Mouse (Mus musculus) midbrain, embryonic 10.5 days (tissue): Measurements from ENCODE around the gene Rasal2. TPM values are rescaled to one million over a fixed set of nuclear protein-coding genes. Genes with fewer than 3 reads are reported as not detected.
A peak's percentile ranks its signal among the peaks of the same experiment; 100 is the strongest.
"Not testable (repeated sequence)": the region's sequence is repeated elsewhere in the genome, so short reads cannot be mapped to it uniquely, and the experiment has no call there.

Experiments
- DNase-seq: peaks from one replicate; pipeline ENCODE4 v3.0.0-alpha.2; 2017; ENCODE audit warnings: low spot score
- H3K27ac ChIP-seq: fragments of 300-500 bp; sonication (generic); replicated peaks from 2 replicates; pipeline ENCODE4 v1.5.1; 2016; ENCODE audit warnings: mild to moderate bottlenecking
- H3K27me3 ChIP-seq: fragments of 300-500 bp; sonication (generic); 2 replicates; pipeline ENCODE4 v1.6.1; 2016; ENCODE audit warnings: low read depth, mild to moderate bottlenecking; ENCODE audit not compliant: poor library complexity, severe bottlenecking
- H3K36me3 ChIP-seq: fragments of 300-500 bp; sonication (generic); 2 replicates; pipeline ENCODE4 v1.6.1; 2016; ENCODE audit warnings: mild to moderate bottlenecking, moderate library complexity
- H3K4me1 ChIP-seq: fragments of 300-500 bp; sonication (generic); 2 replicates; pipeline ENCODE4 v1.6.1; 2016
- H3K4me3 ChIP-seq: fragments of 300-500 bp; sonication (generic); 2 replicates; pipeline ENCODE4 v1.5.1; 2016; ENCODE audit warnings: mild to moderate bottlenecking, moderate library complexity
- H3K9me3 ChIP-seq: fragments of 300-500 bp; sonication (generic); replicated peaks from 2 replicates; pipeline ENCODE4 v1.6.1; 2016; ENCODE audit warnings: mild to moderate bottlenecking
- WGBS: fragments of 180-500 bp; shearing (Covaris S2); methylation state at CpG from one replicate; pipeline ENCODE4 v1.1.7; 2016; 5-methylcytosine and 5-hydroxymethylcytosine counted together
- polyA plus RNA-seq: library from polyadenylated mRNA; unstranded; fragments of >200 nt; fragmentation: Nextera tagmentation; extraction: Ambion mirVana; gene quantifications from 2 replicates; pipeline ENCODE4 v1.2.1, GENCODE M21; 2016

The Rasal2 gene
- polyA plus RNA-seq, 1 experiment from 2014 or later = 8.8 TPM

DNA sequence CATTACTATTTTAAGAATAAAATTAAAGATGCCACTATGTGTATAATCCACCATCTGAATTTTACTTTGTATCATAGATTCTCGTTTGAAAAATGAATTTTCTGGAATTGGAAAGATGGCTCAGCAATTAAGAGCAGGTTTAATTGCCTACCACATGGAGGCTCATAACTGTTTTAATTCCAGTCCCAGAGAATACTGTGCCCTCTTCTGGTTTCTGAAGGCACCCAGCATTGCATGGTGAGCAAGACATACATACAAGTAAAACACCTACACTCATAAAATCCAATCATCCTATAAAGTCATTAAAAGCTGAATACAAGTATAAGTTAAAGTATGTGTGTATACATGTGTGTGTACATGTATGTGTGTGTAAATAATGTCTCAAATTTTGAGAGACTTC, 165.6 kb downstream of the Rasal2 start:
- H3K27me3 ChIP-seq = no peaks in the 10 kb centered on the region
- H3K27ac ChIP-seq = no peak overlapping the region
- no peaks in the 10 kb centered on the region for H3K9me3 ChIP-seq
- H3K36me3 ChIP-seq = no peaks in the 10 kb centered on the region
- no peak for DNase-seq
- 76% methylated on average over 1 of the region's 1 CpGs for WGBS
- no peak overlapping the region for H3K4me3 ChIP-seq
- H3K4me1 ChIP-seq = peaks cover 20% of the 10 kb centered on the region

- peak overlapping the region; percentile 43 for H3K4me3 ChIP-seq
- no peak for DNase-seq
- no peaks in the 10 kb centered on the region for H3K36me3 ChIP-seq
- H3K4me1 ChIP-seq = peaks cover 20% of the 10 kb centered on the region
- 42% methylated on average over 5 of the region's 5 CpGs for WGBS
- H3K27ac ChIP-seq = peak overlapping the region; percentile 85
- no peaks in the 10 kb centered on the region for H3K9me3 ChIP-seq
- H3K27me3 ChIP-seq = no peaks in the 10 kb centered on the region
Measured at GRCm38 (mm10) chr1:157244453-157244790, 168.0 kb downstream of the Rasal2 start.

GRCm38 (mm10) chr1:157243576-157244452, 168.6 kb downstream of the Rasal2 start:
- H3K9me3 ChIP-seq = no peaks in the 10 kb centered on the region
- 33% methylated on average over 7 of the region's 7 CpGs for WGBS
- peak; percentile 27 for DNase-seq
- no peaks in the 10 kb centered on the region for H3K27me3 ChIP-seq
- H3K36me3 ChIP-seq = no peaks in the 10 kb centered on the region
- H3K4me3 ChIP-seq = peak overlapping the region; percentile 43
- peak overlapping the region; percentile 85 for H3K27ac ChIP-seq
- peaks cover 20% of the 10 kb centered on the region for H3K4me1 ChIP-seq

- H3K4me3 ChIP-seq = no peak overlapping the region
- no peaks in the 10 kb centered on the region for H3K9me3 ChIP-seq
- no peaks in the 10 kb centered on the region for H3K36me3 ChIP-seq
- 95% methylated on average over 1 of the region's 1 CpGs for WGBS
- no peak overlapping the region for H3K27ac ChIP-seq
- H3K4me1 ChIP-seq = peaks cover 18% of the 10 kb centered on the region
- no peaks in the 10 kb centered on the region for H3K27me3 ChIP-seq
- no peak for DNase-seq
Measured at GRCm38 (mm10) chr1:157239687-157240086, 172.7 kb downstream of the Rasal2 start.

DNA sequence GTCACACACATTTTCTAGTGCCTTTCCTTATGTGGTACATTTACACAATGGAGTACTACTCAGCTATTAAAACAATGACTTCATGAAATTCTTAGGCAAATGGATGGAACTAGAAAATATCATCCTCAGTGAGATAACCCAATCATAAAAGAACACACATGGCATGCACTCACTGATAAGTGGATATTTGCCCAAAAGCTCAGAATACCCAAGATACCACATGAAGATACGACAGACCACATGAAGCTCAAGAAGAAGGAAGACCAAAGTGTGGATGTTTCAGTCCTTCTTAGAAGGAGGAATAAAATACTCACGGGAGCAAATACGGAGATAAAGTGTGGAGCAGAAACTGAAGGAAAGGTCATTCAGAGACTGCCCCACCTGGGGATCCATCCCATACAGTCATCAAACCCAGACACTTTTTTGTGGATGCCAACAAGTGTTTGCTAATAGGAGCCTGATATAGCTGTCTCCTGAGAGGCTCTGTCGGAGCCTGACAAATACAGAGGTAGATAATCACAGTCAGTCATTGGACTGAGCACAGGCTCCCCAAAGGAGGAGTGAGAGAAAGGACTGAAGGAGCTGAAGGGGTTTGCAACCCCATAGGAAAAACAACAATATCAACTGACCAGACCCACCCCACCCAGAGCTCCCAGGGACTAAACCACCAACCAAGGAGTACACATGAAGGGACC, 175.6 kb downstream of the Rasal2 start:
- H3K9me3 ChIP-seq, H3K36me3 ChIP-seq, DNase-seq, H3K4me3 ChIP-seq, H3K27me3 ChIP-seq, H3K27ac ChIP-seq, H3K4me1 ChIP-seq: not testable (repeated sequence)
- WGBS = 95% methylated on average over 4 of the region's 4 CpGs

GRCm38 (mm10) chr1:157233451-157233850, 178.9 kb downstream of the Rasal2 start:
- H3K9me3 ChIP-seq = no peaks in the 10 kb centered on the region
- DNase-seq = no peak
- no peak overlapping the region for H3K4me3 ChIP-seq
- H3K4me1 ChIP-seq = peaks cover 21% of the 10 kb centered on the region
- H3K36me3 ChIP-seq = 0 out of 2 replicates have a peak, but pooled peaks cover under 1% of the 10 kb centered on the region
- H3K27me3 ChIP-seq = no peaks in the 10 kb centered on the region
- 85% methylated on average over 2 of the region's 2 CpGs for WGBS
- H3K27ac ChIP-seq = no peak overlapping the region

GRCm38 (mm10) chr1:157232372-157232771, 180.0 kb downstream of the Rasal2 start:
- no peak overlapping the region for H3K27ac ChIP-seq
- H3K4me3 ChIP-seq = no peak overlapping the region
- H3K27me3 ChIP-seq = no peaks in the 10 kb centered on the region
- no peak for DNase-seq
- WGBS = 82% methylated on average over 4 of the region's 4 CpGs
- 0 out of 2 replicates have a peak, but pooled peaks cover 4% of the 10 kb centered on the region for H3K36me3 ChIP-seq
- H3K4me1 ChIP-seq = peaks cover 21% of the 10 kb centered on the region
- H3K9me3 ChIP-seq = no peaks in the 10 kb centered on the region

DNA sequence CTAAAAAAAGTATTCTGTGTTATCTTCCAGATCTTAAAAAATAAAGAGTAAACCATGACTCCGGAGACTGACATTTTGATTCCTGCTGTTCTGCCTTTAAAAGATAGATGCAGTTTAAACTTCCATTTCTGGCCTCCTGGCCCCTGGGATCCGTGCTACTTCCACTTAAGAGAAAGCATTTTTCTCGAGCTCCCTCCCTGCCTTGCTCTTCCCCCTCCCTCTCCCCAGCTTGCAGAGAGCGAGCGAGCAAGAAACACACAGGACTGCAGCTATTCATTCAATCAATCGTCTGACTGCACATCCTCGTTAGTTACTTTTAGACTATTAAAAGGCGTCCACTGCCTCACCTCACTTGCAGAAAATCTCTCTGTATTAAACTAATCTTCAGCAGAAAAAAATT, 181.4 kb downstream of the Rasal2 start:
- DNase-seq = no peak
- H3K9me3 ChIP-seq = no peaks in the 10 kb centered on the region
- H3K4me1 ChIP-seq = peaks cover 29% of the 10 kb centered on the region
- H3K27me3 ChIP-seq = no peaks in the 10 kb centered on the region
- H3K36me3 ChIP-seq = 0 out of 2 replicates have a peak, but pooled peaks cover 4% of the 10 kb centered on the region
- 19% methylated on average over 8 of the region's 8 CpGs for WGBS
- H3K27ac ChIP-seq = peak overlapping the region; percentile 7; the same call in 1 of the 2 replicates
- peak overlapping the region; percentile 29 for H3K4me3 ChIP-seq

DNA sequence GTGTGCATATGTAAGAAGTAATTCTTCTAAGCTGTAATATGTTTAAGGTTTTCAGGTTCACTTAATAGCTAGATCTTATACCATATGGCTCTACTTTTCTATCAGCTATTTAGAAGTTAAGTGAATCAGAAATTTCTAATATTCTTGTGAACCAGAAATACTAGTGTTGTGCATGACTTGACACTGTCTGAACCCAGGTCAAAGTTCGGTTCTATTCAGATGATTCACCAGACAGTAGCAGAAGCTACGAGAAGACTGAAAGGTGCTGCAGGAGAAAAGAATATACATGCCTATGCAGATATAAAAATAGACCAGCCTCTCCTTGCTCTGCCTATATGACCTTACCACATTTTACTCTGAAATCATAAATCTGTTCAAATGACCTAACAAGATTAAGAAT, 182.0 kb downstream of the Rasal2 start:
- no peaks in the 10 kb centered on the region for H3K27me3 ChIP-seq
- WGBS = 61% methylated on average over 2 of the region's 2 CpGs
- no peak overlapping the region for H3K27ac ChIP-seq
- H3K4me1 ChIP-seq = peaks cover 32% of the 10 kb centered on the region
- no peak overlapping the region for H3K4me3 ChIP-seq
- no peaks in the 10 kb centered on the region for H3K9me3 ChIP-seq
- DNase-seq = no peak
- H3K36me3 ChIP-seq = 0 out of 2 replicates have a peak, but pooled peaks cover 4% of the 10 kb centered on the region

DNA sequence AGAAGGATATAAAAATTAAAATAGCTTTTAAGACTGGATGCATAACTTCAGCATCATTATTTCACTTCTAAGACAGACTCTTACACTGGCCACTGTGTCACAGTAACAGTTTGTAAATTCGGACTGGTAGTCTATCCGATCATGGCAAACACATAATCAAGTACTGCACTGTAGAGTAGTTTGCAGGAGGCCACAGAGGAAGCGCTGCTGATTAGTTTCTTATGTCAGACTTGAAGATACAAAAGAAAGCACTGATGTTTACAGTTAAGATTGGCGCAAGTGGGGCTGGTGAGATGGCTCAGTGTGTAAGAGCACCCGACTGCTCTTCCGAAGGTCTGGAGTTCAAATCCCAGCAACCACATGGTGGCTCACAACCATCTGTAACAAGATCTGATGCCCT, 187.4 kb downstream of the Rasal2 start:
- WGBS = 93% methylated on average over 6 of the region's 6 CpGs
- H3K4me1 ChIP-seq = peaks cover 11% of the 10 kb centered on the region
- no peak for DNase-seq
- H3K27ac ChIP-seq = no peak overlapping the region
- no peaks in the 10 kb centered on the region for H3K27me3 ChIP-seq
- H3K36me3 ChIP-seq = 0 out of 2 replicates have a peak, but pooled peaks cover 4% of the 10 kb centered on the region
- no peak overlapping the region for H3K4me3 ChIP-seq
- H3K9me3 ChIP-seq = no peaks in the 10 kb centered on the region

DNA sequence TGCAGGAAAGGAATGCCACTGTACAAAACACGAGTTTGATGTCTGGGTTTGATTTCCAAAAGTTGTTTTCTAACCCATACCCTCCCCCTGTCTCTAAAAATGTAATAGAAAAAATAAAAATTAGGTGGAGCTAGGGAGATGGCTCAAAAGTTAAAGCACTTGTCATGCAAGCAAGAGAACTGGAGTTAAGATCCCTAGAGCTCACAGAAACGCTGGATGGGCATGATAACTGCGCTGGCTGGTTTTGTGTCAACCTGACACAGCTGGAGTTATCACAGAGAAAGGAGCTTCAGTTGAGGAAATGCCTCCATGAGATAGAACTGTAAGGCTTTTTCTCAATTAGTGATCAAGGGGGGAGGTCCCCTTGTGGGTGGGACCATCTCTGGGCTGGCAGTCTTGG, 191.5 kb downstream of the Rasal2 start:
- Histone ChIP-seq H3K36me3 (no peaks in the 10 kb centered on the region), H3K9me3 (no peaks in the 10 kb centered on the region), H3K4me1 (peaks cover 2% of the 10 kb centered on the region), H3K4me3 (no peak overlapping the region), H3K27me3 (no peaks in the 10 kb centered on the region), H3K27ac (no peak overlapping the region)
- DNase-seq = no peak
- 93% methylated on average over 3 of the region's 3 CpGs for WGBS

DNA sequence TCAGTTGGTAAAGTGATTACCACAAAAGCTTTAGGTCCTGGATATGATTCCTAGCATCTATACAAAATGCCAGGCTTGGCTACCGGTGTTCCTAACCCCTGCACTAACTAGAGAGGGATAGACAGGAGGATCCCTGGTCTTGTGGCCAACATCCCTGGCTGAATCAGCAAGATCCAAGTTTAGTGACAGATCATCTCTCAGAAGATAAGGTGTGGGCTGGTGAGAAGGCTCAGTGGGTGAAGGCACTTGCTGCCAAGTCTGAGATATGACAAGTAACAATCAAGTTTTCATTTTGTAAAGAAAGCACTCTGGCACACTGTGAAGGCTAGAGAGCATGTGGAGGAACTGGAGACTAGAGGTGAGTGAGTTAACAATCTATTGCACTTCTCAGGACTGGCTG, 191.9 kb downstream of the Rasal2 start:
- Histone ChIP-seq H3K36me3 (no peaks in the 10 kb centered on the region), H3K4me1 (no peaks in the 10 kb centered on the region), H3K27ac (no peak overlapping the region), H3K4me3 (no peak overlapping the region), H3K27me3 (no peaks in the 10 kb centered on the region), H3K9me3 (no peaks in the 10 kb centered on the region)
- DNase-seq = no peak
- WGBS = 98% methylated on average over 1 of the region's 1 CpGs

- no peak overlapping the region for H3K4me3 ChIP-seq
- H3K9me3 ChIP-seq = peaks cover 24% of the 10 kb centered on the region; the same call in 1 of the 2 replicates
- H3K27ac ChIP-seq = no peak overlapping the region
- no peak for DNase-seq
- WGBS = 46% methylated on average over 1 of the region's 1 CpGs
- no peaks in the 10 kb centered on the region for H3K4me1 ChIP-seq
- no peaks in the 10 kb centered on the region for H3K27me3 ChIP-seq
- no peaks in the 10 kb centered on the region for H3K36me3 ChIP-seq
Measured at GRCm38 (mm10) chr1:157208754-157209153, 203.6 kb downstream of the Rasal2 start.
